Mouse (Mus musculus) induced T-regulatory cell, adult 2 months (primary cell): ENCODE results near the gene Emc8.

Experiments
- DNase-seq: peaks from one replicate; pipeline ENCODE4 v3.0.0-alpha.2; 2012; ENCODE audit warnings: low read depth

Gene Emc8

DNA sequence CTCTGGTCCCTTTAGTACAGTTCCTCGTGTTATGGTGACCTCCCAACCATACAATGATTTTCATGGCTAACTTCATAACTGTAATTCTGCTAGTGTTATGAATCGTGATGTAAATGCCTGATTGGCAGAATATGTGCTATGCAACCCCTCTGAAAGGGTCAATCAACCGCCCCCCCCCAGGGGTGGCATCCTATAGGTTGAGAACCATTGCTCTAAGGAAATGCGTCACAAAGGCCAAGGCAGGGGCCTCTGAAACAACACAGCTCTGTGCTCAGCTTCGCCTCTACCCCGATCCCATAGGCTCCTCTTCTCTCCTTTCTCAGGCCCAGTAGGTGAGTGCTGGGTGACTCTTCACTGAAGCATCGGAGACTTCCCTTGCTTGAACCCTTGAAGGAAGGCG, 17.2 kb upstream of the Emc8 start:
- no peak for DNase-seq

DNA sequence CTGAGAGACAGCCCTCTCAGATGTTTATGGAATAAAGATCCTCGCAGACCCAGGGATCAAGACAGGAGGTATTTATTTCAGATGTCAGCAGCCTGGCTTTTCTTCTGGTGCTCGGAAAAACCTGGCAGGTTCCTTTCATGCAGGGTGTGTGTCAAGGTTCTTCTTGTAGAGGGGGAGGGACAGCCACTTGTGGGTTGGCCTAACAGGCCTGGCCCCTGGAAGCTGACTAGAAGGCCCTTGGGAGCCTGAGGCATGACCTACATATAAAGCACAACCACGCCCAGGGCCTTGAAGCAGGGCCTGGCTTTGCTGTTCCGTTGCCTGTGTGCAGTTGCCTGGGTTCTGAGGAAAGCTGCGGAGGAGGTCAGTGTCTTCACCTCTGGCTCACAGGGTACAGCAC, 16.7 kb upstream of the Emc8 start:
- no peak for DNase-seq

DNA sequence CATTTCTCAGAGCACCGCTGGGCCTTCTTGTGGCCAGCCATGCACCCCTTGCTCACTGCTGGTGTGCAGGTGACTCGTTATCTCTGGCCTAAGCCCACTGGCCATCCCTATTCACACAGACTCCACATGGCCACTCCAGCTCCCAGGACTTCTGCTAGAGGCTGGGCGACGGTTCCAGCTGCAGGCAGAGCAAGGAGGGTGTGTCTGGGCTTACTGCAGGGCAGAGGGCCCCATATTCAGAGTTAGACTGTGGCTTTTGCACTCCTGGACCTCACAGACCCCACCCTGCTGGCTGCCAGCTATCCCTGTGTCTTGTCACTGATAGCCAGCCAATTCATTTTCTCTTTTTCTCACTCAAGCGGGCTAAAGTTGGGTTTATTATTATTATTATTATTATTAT, 15.7 kb upstream of the Emc8 start:
- no peak for DNase-seq

DNA sequence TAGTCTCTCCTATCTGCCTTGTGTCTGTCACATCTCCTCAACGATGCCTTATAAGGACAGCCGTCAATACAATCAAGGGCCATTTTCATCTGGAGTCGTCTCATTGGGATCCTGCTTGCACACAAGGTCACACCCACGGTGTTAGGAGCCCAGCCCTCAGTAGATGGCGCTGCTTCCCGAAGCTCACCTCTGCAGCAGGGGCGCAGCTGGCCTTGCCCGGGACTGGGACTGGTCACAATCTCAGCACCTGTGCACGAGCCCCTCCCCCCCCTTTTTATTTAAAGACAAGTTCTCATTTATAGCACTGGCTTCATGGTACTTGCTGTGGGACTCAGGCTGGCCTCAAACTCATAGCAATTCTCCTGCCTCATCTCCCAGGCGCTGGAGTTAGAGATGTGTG, 15.2 kb upstream of the Emc8 start:
- peak; percentile 80 for DNase-seq

DNA sequence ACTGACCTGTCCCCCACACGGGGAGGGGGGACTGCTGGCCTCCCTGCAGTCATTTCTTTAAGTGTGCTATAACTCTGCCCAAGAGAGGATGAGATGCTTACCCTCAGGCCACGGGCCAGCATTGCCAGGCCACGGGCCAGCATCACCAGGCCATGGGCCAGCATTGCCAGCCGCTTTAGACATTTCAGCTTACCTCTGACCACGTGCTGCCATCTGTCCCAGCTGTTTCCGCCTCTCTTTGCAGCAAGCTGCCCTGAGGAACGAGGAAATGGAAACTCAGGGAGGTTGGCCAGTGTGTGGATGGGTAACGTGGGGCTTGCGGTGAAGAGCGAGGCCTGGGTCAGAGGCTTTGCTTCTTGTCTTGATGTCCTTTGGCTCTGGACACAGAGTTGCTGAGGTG, 12.7 kb upstream of the Emc8 start:
- no peak for DNase-seq

DNA sequence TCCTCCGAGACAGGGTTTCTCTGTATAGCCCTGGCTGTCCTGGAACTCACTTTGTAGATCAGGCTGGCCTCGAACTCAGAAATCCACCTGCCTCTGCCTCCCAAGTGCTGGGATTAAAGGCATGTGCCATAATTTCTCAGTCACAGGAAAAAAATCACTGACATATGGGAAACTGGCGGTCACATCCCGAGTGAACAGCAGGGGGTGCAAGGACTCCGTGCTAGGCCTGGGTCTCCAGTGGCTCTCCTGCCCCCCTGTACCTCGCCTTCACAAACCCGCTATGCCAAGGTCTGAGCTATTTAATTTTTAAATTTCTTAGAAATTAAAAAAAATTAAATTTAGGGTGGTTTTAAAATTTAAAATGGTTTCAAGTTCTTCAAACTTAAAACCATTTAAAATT, 12.0 kb upstream of the Emc8 start:
- DNase-seq = peak; percentile 68

DNA sequence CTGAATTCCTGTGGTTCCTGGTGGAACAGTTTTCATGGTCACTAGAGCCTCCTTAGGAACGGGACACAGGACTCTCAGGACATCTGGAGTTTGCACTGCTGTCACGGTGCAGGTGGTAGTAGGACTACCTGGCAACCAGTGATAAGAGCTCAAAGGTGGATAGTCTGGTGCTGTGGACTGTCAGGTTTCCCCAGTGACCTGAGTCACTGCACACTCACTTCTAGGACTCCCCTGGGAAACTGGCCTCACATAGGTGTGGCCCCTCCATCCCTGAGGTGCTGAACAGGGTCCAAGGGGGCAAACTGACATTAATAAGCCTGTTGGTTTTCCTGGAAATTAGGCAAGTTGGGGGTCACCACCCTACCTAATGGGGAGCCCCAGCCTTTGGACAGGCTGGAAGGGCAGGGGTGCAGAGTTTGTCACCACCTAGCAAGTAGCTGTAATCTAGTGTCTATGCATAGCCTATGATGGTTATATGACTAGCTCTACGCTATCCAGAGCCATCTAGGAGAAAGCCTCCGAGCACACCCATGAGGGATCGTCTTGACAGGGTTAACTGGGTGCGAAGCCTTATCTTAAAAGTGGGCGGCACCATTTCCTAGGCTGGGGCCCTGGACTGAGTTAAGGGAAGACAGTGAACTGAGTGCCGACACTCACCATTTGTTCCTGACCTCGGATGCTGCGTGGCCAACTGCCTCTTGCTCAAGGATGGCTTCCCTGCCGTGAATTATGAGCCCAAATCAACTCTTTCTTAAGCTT, 11.4 kb upstream of the Emc8 start:
- no peak for DNase-seq

DNA sequence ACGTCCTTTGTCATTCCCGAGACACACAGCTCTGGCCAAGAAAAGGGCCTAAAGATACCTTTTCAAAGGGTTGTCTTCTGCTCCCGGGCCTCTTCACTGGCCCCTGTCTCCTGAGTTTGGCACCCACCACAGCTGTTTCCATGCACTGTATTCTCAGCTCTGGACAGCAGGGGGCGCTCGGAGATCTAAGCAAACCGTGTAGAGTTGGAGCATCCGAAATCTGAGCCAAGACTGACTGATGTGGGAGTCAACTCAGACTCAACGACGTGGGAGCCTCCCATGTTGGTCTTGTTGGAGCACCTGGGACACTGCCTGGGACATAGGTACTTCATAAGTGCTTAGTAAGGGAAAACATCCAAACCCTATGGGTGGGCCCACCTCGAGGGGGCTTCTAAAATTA, 10.1 kb upstream of the Emc8 start:
- DNase-seq = peak; percentile 91

DNA sequence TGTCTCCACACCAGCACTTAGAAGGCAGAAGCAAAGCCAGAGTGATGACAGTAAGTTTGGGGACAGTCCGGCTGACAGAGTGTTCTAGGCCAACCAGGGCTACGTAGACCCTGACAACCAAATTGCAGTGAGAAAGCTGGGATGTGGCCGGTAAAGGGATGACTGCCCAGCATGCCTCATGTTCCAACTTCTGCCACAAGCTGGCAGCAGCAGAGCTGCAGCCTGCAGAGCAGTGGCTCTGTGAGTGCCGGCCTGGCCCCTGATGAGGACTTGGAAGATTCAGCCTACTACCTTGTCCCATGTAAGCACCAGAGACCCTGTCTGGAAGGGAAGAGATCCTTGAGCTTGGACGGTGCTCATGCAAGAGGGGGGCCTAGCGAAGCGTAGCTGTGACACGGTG, 7.3 kb upstream of the Emc8 start:
- no peak for DNase-seq

DNA sequence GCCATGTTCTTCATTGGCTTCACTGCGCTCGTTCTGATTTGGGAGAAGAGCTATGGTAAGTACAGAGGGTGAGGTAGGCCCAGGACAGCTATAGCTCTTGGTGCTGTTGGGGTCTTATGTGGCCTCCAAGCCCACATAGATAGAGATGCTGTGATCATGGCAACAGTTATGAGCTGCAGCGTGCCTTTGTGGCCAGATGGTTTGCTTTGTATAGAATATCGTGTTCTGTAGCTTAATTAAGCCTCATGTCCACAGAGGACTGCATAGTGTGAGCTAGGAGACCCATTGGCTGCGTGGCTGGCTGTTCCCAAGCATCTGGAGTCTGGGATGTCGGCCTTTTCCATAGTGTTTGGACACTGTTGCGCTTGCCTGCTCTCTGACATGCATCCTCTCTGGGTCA, 4.9 kb upstream of the Emc8 start:
- DNase-seq = no peak

DNA sequence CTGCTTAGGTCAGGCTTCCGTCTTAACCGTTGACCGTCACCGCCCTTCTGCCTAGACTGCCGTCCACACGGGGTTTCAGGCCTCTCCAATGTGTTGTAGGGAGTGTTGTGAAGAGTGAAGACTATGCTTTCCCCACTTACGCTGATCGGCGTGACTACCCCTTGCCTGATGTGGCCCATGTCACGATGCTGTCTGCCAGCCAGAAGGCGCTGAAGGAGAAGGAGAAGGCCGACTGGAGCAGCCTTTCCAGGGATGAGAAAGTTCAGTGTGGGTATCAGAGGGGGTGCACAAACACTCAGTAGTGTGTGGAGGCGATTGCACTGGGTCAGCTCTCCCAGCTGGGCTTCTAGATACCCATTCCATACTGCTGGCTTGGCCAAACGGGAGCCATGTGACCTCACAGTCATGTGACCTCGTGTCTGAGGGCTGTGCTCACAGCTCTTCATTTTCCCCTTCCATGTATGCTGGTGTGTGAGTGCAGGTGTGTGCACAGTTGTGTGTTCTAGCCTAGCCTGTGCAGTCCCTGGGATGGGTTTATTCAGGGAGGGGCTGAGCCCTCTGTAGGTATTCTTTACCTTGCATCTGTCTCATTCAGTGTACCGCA, 4.4 kb upstream of the Emc8 start:
- no peak for DNase-seq

DNA sequence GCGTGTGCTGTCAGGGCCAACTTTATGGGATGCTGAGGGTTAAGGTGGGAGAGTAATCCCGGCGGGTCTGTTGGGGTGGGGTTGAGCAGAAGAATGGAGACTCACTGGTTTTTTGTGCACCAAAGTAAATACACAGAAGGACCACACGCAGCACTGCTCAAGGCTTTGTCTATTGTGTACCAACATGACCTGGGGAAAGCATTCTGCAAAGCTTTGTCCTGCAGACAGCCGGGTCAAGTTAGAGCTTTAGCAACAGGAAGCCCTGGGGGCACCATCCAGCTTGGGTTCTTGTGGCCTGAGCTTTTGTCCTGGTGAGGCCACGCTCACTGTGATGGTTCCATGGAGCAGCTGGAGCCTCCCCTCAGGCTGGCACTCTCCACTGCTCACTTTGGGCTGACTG, 3.4 kb upstream of the Emc8 start:
- no peak for DNase-seq

DNA sequence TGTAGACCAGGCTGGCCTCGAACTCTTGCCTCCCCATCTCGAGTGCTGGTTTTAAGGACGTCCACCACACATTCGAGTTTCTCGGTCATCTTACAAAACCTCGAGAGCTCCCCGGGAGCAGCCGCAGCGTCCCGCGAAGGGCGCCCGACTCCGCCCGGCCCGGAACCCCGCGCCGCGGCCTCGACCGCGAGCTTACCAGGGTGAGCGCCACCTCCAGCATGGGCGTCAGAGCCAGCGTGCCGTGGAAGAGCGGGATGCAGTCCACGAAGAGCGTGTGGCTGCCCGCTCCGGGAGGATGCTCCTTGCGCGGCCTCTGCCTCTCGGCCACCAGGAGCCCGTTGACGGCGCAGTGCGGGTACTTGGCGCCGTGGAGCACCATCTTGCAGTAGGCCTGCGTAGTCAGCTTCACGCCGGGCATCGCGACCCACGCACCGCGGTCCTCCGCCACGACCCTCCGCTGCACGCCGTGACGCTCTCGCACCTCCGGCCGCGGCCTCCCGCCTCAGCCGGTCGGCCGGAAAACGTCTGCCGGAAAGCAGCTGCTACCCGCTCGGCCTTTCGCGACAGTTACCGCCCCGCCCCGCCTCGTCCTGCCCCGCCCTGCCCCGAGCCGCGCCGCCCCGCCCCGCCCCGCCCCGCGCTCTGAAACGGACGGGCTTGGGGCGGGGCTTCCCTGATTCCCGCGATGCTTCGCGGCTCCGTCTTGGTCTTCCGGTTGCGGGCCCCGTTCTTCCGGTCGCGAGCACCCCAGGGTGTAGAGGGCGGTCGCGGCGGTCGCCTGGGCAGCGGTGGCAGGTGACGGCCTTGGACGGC, 606 bp downstream of the Emc8 start, which contains the start of the genes Gm27021 and Cox4i1:
Gm27021 (minus strand) TSS at position 519 of the 813 bp plus-strand sequence.
Cox4i1 (plus strand) TSS at position 662 of the 813 bp plus-strand sequence.
- peak; percentile 96 for DNase-seq

DNA sequence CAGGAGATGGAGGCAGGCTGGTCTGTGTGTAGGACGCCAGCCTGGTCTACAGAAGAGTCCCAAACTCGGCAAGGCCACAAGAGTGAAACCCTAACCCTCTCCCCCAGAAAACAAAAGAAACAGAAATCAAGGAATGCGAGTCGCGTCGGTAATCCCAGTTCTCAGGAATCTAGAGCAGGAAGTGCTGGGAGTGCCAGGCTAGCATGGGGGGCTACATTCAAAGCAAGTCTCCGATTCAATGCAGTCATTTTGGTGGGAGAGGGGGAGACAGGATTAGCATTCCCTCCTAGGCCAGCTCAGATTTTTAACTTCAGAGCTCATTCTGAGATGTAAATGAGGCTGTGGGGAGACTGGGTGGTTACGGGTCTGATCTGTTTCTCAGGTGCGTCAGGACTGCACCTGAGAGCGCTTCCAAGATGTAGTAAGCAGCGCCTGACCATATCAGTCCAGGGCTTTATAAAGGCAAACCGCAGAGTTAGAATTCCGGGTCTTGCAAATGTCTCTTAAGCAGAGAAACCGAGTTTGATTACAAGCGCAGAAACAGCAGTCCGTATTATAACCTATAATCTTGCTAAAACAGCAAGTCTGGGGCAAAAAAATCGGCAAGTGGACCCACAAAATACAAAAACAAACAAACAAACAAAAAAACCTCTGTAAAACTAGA, 1.4 kb downstream of the Emc8 start:
- peak; percentile 51 for DNase-seq

DNA sequence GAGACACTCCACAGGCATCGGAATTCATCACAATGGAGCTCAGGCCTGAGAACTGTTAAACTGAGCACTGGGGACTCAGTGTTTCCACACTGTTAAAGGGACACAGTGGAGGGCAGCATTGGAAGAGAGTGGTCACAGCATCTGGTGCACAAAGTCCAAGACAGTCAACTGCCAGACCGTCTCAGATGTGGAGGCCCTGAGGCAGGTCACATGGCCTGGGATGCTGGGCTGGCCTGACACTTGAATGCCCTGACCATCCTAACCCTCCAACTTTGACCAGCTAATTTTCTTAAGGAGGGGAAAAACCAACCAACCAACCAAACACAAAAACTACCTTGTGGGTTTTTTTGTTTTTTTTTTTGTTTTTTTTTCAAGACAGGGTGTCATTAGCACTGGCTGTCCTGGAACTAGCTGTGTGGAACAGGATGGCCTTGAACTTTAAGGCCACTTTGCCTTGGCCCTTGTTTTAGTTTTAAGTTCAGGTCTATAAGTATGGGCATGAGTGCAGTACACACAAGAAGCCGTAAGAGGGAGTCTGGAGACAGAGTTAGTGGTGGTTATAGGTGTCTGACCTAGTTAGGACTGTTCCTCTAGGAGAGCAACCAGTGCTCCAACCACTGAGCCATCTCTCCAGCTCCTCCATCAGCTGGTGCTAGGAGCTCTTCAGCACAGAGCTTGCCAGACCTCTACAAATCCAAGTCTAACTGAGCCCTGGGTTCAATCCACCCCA, 2.5 kb downstream of the Emc8 start:
- DNase-seq = peak; percentile 65

DNA sequence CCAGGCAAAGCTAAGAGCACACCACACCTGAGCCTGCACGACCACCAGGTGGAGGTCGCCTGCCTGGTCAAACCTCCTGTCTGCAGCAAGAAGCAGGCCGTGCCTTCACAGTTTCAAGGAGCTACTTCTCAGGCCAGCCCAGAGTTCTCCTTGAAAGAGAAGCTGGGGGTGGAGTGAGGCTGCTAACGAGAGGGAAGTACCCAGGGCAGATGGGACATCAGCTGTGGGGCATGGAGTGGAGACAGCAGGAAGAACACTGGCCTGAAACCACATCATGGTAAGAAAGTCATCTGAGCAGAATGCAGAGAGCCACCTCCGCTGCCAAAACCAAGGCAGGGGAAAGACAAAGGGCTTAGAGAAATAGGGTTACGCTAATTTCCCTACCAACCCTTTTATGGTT, 3.8 kb downstream of the Emc8 start:
- no peak for DNase-seq

DNA sequence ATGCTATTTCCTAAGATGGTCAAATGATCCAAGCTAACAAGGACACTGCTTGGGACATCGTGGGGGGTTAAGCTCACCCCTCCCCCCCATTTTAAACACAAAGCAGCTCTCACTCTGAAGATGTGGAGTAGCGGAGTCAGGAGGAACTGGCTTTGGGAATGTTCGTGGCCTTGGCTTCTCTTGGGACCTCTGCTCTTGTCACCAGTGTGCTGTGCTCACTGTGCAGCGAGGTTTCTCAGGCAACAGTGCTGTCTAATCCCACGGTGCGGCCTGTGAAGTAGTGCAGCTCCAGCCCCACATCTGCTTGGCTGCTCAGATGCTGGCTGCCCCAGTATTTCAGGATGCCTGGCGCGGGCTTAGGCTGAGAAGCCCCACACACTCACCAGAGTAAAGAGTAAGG, 11.0 kb downstream of the Emc8 start:
- DNase-seq = no peak

DNA sequence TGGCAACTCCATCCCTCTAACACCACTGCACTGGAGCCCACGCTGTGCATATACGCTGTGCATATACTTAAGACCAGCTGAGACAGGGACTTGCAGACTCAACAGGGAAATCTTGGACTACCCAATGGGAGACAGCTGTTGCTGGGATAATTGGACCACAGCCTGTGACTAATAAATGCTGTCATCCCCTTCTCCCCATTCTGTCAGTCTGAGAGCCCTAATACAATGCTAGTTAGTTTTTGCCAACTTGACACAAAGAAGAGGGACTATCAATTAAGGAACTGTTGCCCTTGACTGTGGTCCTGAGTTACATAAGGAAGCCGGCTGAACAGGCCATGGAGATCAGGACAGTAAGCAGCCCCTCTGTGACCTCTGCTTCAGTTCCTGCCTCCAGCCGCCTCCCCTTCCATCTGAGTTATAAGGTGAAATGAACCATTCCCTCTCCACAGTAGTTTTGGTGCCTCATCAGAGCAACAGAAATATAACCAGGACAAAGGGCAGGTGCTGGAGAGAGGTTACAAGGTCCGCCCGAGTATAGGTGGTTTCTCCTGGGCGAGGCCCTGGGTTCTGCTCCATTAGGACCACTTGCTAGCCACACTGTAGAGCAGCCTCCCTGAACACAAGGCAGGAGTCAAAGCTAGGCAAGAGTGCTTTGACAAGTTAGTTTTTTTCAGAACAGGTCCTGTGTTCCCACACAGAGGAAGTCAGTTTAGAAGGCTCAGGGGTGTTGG, 11.9 kb downstream of the Emc8 start:
- no peak for DNase-seq

DNA sequence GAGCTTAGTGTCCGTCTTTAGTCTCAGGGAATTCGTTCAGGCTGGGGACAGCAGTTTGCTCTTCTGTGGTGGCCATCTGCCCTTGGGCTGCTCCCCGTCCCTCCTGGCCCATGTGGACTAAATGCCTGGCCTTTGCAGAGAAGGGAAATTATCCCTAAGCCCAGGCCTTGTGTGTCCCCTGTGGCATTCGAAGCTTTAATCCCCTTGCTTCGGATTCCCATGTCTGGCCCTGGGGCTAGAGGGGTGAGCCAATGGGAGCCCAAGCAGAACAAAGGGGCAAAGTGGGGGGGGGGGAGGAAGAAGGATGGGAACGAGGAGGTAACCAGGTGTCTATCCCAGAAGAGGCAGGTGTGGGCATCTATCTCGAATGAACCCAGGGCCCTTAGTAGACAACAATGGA, 20.8 kb downstream of the Emc8 start, which contains the start of gene 1190005I06Rik:
1190005I06Rik (minus strand) TSS at position 101 of the 400 bp plus-strand sequence.
- DNase-seq = no peak

DNA sequence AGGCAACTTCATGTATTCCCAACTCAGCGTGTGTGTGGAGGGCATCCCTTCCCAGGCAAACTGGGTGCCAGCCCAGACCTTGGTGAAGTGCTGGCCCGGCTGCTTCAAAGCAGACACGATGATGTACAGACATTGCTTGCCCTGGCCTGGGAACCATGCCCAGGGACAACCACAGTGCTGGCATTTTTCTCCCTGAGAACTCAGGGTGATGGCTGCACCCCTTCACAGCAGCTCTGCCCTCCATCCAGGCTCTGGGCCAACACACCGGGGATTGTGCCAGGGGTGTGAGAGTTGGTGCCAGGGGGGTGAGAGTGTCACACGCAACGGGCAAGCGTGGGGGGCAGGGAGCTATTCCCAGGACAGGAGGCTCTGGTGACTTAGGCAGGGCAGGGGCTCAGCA, 23.7 kb downstream of the Emc8 start:
- DNase-seq = no peak
